Mouse (Mus musculus) cerebellum, adult 9-11 months (tissue): ENCODE measurements around the gene Txnrd2.
A peak's percentile ranks its signal among the peaks of the same experiment; 100 is the strongest.

Experiments
- DNase-seq: peaks from one replicate; pipeline ENCODE4 v3.0.0; 2022

Txnrd2 gene

GRCm38 (mm10) chr16:18426215-18426791, at the start of gene Txnrd2:
Txnrd2 (plus strand) TSS chr16:18426384.
- peak; percentile 88 for DNase-seq

DNA sequence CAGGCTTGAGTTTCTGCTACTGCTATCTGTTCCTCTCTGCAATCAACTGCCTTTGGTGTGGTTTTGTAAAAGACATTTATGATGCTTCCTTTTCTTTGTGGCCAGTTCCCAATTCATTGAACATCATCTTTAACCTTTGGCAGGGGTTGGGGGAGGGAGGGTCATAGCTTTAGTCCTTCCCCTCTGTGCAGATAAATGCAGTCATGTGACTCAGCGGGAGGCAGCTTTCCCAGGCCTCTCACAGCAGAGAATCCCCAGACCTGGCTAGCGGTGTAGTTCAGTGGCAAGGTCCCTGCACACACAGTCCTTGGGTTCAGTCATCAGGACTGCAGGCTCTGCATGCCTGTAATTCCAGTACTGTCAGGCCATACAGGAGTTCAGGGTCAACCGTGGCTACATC, 49.0 kb upstream of the Txnrd2 start:
- no peak for DNase-seq

DNA sequence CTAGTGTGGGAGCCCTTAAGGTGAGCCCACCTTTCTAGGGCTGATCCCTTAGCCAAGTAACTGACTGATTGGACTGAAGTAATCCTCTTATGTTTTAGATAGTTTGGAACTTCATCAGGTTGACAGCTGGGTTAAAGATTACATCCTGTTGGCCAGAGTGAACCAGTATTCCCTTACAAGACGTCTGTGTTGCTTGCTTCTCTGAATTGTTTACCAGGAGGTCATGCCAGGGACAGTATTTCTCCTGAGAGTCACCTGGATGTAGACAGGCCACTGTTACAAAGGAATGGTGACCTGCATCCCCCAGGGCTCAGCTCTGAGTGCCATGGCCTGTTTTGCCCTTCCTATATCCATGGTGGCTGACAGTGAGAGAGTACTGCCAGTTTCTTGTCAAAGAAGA, 47.7 kb upstream of the Txnrd2 start:
- no peak for DNase-seq

- DNase-seq: peak; percentile 23
These were observed 46.7 kb upstream of the Txnrd2 start for GRCm38 (mm10) chr16:18379338-18380001.

- DNase-seq: peak; percentile 33
These were observed 45.6 kb upstream of the Txnrd2 start for GRCm38 (mm10) chr16:18380495-18381063.

GRCm38 (mm10) chr16:18381621-18382258, 44.4 kb upstream of the Txnrd2 start:
- no peak for DNase-seq

DNA sequence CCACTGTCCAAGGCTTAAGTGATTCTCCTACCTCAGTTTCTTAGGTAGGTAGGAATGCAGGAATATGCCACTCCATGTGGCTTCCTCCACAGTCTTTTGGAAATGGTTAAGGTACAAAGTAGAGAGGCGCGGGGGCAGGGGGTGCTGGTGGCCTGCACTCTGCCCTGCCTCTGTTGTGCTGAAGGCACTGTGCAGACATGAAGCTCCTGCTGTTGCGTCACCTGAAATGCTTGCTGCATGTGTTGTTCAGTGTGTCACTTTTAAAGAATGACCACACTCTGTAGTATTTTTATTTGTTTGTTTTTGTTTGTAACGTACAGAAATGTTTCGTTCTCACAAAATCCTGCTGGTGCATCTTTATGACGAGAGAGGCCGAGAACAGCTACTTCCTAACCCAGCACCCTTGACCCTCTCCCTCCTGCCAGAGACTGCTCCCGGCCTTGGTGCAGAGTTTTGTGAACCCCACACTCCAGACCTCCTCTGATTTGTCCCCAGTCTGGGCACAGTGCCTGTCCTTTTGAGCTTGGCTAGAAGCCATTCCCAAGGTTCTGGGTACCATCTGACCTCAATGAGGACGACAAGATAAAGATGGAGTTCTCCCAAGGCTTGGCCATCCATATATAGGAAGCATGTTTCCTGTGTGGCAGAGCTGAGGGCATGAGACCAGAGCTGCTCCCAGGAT, 43.0 kb upstream of the Txnrd2 start:
- DNase-seq: peak; percentile 76

GRCm38 (mm10) chr16:18383756-18384155, 42.4 kb upstream of the Txnrd2 start:
- DNase-seq: no peak

DNA sequence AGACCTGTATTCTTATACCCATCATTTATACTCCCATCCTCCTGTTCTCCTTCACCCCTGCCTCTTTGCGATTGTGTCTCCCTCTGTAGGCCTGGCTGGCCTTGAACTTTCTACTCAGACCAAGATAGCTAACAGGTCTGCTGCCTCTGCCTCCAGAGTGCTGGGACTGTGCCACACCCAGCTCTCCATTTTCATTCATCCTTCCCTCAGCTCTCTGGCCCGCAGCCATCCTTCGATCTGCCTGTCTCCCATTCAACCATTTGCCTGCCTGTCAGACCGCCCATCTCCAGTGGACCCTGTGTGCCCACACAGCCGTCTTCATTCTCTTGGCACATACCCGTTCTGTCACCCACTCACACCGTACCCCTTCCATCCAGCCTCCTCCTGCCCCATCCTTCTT, 42.0 kb upstream of the Txnrd2 start:
- peak; percentile 52 for DNase-seq

- no peak for DNase-seq
These were observed 41.5 kb upstream of the Txnrd2 start for GRCm38 (mm10) chr16:18384659-18385058.

- no peak for DNase-seq
These were observed 40.8 kb upstream of the Txnrd2 start for GRCm38 (mm10) chr16:18385411-18385810.

GRCm38 (mm10) chr16:18386451-18386850, 39.7 kb upstream of the Txnrd2 start:
- peak; percentile 57 for DNase-seq

DNA sequence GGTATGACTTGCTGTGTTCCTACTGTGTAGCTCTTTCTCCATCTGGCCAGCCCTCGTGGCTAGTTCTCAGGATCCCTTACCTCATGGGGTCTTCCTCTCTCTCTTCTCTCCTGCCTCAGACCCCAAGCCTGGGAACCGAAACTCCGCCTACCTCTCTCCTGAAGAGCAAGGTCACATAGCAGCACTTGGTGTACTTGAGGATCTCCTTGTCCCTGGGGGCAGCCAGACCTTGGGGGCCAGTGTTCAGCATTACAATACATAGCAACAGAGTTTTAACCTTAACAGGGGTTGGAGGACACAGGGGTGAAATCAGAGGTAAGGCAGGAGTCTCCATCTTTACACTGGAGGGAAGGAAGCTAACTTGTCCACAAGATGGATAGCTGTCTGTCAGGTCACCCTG, 39.2 kb upstream of the Txnrd2 start:
- DNase-seq: peak; percentile 24

GRCm38 (mm10) chr16:18387704-18388582, 38.2 kb upstream of the Txnrd2 start:
- DNase-seq: no peak

DNA sequence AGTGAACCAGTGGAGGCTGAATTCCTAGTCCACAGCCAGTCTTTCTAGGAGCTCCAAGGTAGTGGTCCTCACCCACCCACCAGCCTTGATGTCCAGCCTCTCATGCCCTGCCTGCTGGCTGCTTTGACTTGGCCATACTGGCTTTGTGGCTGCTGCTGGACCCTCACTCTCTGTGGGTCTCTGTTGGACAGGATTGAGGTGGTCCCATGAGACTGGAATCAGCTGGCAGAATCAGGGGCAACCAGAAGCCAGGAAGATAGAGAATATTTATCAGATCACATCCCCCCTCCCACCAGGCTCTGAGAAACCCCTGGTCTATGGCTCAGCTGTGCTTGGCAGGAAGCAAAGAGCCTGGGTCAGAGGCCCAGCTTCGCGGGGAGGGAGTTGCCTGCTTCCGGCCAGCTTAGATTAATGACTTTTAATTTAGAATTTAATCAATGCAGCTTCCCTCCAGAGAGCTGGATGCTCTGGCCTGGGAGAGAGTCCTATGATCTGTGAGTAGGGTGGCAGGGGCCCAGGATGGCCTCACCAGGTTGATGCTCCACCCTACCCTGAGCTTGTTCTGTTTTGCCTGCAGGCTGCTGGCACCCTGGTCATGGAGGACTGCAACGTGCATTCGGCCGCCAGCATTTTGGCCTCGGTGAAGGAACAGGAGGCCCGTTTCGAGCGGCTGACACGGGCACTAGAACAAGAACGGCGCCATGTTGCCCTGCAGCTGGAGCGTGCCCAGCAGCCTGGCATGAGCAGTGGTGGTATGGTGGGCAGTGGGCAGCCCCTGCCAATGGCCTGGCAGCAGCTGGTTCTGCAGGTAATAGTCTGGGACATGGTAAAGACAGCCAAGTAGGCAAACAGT, 37.4 kb upstream of the Txnrd2 start:
- DNase-seq: peak; percentile 45

GRCm38 (mm10) chr16:18390399-18390798, 35.8 kb upstream of the Txnrd2 start:
- DNase-seq: peak; percentile 20

- DNase-seq: peak; percentile 27
These were observed 35.1 kb upstream of the Txnrd2 start for GRCm38 (mm10) chr16:18391127-18391526.

DNA sequence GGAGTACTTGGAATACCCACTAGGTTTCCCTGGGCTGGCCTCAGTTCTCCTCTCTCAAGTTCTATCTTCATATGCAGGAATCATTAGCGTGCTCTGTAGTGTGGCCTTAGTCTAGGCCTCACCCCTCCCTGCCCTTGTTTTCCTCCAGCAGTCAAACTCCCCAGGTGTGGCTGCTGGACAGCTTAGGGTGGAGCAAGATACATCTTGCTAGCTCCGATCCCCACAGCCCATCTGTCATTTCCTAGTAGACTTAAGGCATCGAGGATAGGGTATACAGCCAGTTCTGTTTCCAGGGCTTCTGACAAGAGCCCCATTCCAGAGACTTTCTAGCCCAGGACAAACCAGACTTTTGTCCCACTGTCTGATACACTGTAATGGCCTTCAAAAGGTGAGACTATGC, 34.5 kb upstream of the Txnrd2 start:
- no peak for DNase-seq

DNA sequence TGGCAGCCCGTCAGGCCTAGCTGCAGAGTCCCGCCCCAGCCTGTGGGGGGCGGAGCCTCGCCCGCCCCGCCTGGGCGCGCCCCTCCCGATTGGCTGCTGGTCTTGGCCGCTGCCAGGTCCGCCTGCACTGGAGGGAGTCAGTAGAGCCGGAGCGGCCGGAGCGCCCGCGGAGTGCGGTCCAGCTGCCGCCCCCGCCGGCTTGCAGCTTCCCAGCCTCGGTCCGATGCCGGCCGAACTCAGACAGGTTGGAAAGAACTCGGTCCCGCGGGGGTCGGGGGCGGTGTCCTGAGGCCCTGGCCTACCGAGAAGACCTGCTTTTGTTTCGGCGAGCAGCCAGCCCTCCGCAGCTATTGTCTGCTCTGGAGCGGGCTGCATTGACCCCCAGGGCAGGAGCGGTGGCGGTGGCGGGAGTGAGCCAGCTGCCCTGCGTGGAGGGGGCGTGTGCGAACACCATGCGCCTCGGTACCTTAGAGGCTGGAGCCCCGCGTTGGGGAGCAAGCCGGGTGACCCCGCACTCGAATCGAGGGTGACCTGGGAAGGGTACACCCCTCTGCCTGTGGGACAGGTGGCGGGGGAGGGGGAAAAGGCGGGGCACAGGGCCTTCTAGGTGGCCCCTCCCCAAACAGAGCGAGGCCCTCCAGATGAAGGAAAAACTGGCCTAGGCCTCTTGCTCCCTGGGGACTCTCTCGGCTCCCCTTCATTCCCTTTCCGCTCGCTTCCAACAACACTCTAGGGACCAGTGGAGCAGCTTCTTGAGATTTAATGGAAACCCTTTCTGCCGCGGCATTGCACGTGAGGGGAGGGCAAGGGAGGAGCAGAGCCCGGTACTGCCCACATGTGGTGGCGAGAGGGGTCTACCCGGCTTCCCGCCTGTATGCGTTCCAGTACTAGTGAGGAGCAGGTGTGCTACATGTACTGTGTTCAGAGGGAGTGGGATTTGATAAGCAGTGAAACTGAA, 33.4 kb upstream of the Txnrd2 start:
- DNase-seq: peak; percentile 88

DNA sequence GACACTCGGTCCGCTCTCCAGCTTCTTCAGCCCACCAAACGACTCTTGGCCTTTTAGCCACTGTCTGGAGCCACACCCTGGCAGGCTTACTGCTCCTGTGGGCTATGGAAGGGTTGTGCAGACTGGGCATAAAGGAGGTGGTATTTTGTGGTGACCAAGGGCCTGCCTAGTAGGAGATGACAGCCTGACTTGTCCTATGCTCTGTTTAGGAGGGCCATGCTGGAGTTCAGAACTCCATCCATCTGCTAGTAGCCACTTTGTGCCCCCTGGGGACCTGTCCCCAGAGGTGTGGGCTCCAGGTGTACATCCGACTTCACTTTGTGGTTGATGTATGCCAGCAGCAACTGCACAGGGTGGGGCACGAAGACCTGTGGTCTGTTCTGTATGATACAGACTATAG, 32.6 kb upstream of the Txnrd2 start:
- DNase-seq: no peak
